Mouse (Mus musculus): ENCODE data around the gene Ndufb10. TPM values are rescaled to one million over a fixed set of nuclear protein-coding genes. Genes with fewer than 3 reads are reported as not detected.

Ndufb10 gene
- polyA plus RNA-seq, 1 experiment from 2014 or later: 281 TPM

GRCm38 (mm10) chr17:24672141-24672540 lies 52.1 kb downstream of the Ndufb10 start:
- Histone ChIP-seq H3K27me3 (replicated peaks) (no peaks in the 10 kb centered on the region), H3K36me3 (replicated peaks) (0 out of 2 replicates have a peak, but pooled peaks cover 3% of the 10 kb centered on the region), H3K9me3 (no peaks in the 10 kb centered on the region), H3K27ac (no peak overlapping the region), H3K4me2 (no peak overlapping the region; the same call in 1 of the 2 replicates), H3K4me3 (no peak overlapping the region), H3K9ac (no peak overlapping the region), H3K4me1 (peaks cover 33% of the 10 kb centered on the region)
- ATAC-seq (replicated peaks): no peak
- 44% methylated on average over 5 of the region's 5 CpGs for WGBS

Other genes starting within 250 kb of the Ndufb10 start
- 40.6 and 43.7 TPM in 2 replicates for gene Mlst8, start 245.4 kb downstream of the Ndufb10 start, polyA plus RNA-seq (2015; fragmentation: Nextera tagmentation; extraction: Ambion mirVana)
- 50.3 and 52.9 TPM in 2 replicates for gene Caskin1, start 235.9 kb downstream of the Ndufb10 start, polyA plus RNA-seq (2015; fragmentation: Nextera tagmentation; extraction: Ambion mirVana)
- 108 and 112 TPM in 2 replicates for gene Traf7, start 196.5 kb downstream of the Ndufb10 start, polyA plus RNA-seq (2015; fragmentation: Nextera tagmentation; extraction: Ambion mirVana)
- gene Rab26, start 190.3 kb downstream of the Ndufb10 start, polyA plus RNA-seq (2015; fragmentation: Nextera tagmentation; extraction: Ambion mirVana): 8.4 and 8.8 TPM in 2 replicates
- 29.0 and 29.8 TPM in 2 replicates for gene Pkd1, start 174.6 kb downstream of the Ndufb10 start, polyA plus RNA-seq (2015; fragmentation: Nextera tagmentation; extraction: Ambion mirVana)
- 83.8 and 89.6 TPM in 2 replicates for gene Tsc2, start 91.8 kb downstream of the Ndufb10 start, polyA plus RNA-seq (2015; fragmentation: Nextera tagmentation; extraction: Ambion mirVana)
- gene Nthl1, start 91.8 kb downstream of the Ndufb10 start, polyA plus RNA-seq (2015; fragmentation: Nextera tagmentation; extraction: Ambion mirVana): 10.0 and 11.0 TPM in 2 replicates
- gene Slc9a3r2, start 74.2 kb downstream of the Ndufb10 start, polyA plus RNA-seq (2015; fragmentation: Nextera tagmentation; extraction: Ambion mirVana): 45.3 and 52.6 TPM in 2 replicates
- 0.38 and 0.66 TPM in 2 replicates for gene Npw, start 66.0 kb downstream of the Ndufb10 start, polyA plus RNA-seq (2015; fragmentation: Nextera tagmentation; extraction: Ambion mirVana)
- gene Zfp598, start 54.8 kb downstream of the Ndufb10 start, polyA plus RNA-seq (2015; fragmentation: Nextera tagmentation; extraction: Ambion mirVana): 21.9 and 22.9 TPM in 2 replicates
- gene Syngr3, start 34.5 kb downstream of the Ndufb10 start, polyA plus RNA-seq (2015; fragmentation: Nextera tagmentation; extraction: Ambion mirVana): 240 and 255 TPM in 2 replicates
- gene Gfer, start 28.3 kb downstream of the Ndufb10 start, polyA plus RNA-seq (2015; fragmentation: Nextera tagmentation; extraction: Ambion mirVana): 36.2 and 39.2 TPM in 2 replicates
- gene Noxo1, start 28.2 kb downstream of the Ndufb10 start, polyA plus RNA-seq (2015; fragmentation: Nextera tagmentation; extraction: Ambion mirVana): 2.1 and 2.5 TPM in 2 replicates
- 71.4 and 72.1 TPM in 2 replicates for gene Tbl3, start 16.8 kb downstream of the Ndufb10 start, polyA plus RNA-seq (2015; fragmentation: Nextera tagmentation; extraction: Ambion mirVana)
- gene Rnf151, start 6.4 kb downstream of the Ndufb10 start, polyA plus RNA-seq (2015; fragmentation: Nextera tagmentation; extraction: Ambion mirVana): not detected in 2 replicates
- 706 and 744 TPM in 2 replicates for gene Rps2, start 6.4 kb downstream of the Ndufb10 start, polyA plus RNA-seq (2015; fragmentation: Nextera tagmentation; extraction: Ambion mirVana)
- gene Rpl3l, start 3.3 kb upstream of the Ndufb10 start, polyA plus RNA-seq (2015; fragmentation: Nextera tagmentation; extraction: Ambion mirVana): not detected in 2 replicates
- gene Msrb1, start 12.2 kb upstream of the Ndufb10 start, polyA plus RNA-seq (2015; fragmentation: Nextera tagmentation; extraction: Ambion mirVana): 16.5 and 19.8 TPM in 2 replicates
- 0.25 TPM in 1 of 2 replicates, not detected in the other for gene Hs3st6, start 28.5 kb upstream of the Ndufb10 start, polyA plus RNA-seq (2015; fragmentation: Nextera tagmentation; extraction: Ambion mirVana)
- gene Meiob, start 79.8 kb upstream of the Ndufb10 start, polyA plus RNA-seq (2015; fragmentation: Nextera tagmentation; extraction: Ambion mirVana): not detected in 2 replicates
- gene Hagh, start 115.7 kb upstream of the Ndufb10 start, polyA plus RNA-seq (2015; fragmentation: Nextera tagmentation; extraction: Ambion mirVana): 61.5 and 66.8 TPM in 2 replicates
- 19.1 TPM in 2 replicates for gene Fahd1, start 125.9 kb upstream of the Ndufb10 start, polyA plus RNA-seq (2015; fragmentation: Nextera tagmentation; extraction: Ambion mirVana)
- 0.10 TPM in 1 of 2 replicates, not detected in the other for gene Igfals, start 141.5 kb upstream of the Ndufb10 start, polyA plus RNA-seq (2015; fragmentation: Nextera tagmentation; extraction: Ambion mirVana)
- gene Nubp2, start 161.9 kb upstream of the Ndufb10 start, polyA plus RNA-seq (2015; fragmentation: Nextera tagmentation; extraction: Ambion mirVana): 61.2 and 65.7 TPM in 2 replicates
- gene Spsb3, start 162.2 kb upstream of the Ndufb10 start, polyA plus RNA-seq (2015; fragmentation: Nextera tagmentation; extraction: Ambion mirVana): 94.1 and 97.2 TPM in 2 replicates
- gene Eme2, start 170.6 kb upstream of the Ndufb10 start, polyA plus RNA-seq (2015; fragmentation: Nextera tagmentation; extraction: Ambion mirVana): 31.5 and 33.4 TPM in 2 replicates
- gene Mrps34, start 170.6 kb upstream of the Ndufb10 start, polyA plus RNA-seq (2015; fragmentation: Nextera tagmentation; extraction: Ambion mirVana): 73.1 and 78.9 TPM in 2 replicates
- 79.7 and 82.3 TPM in 2 replicates for gene Nme3, start 172.0 kb upstream of the Ndufb10 start, polyA plus RNA-seq (2015; fragmentation: Nextera tagmentation; extraction: Ambion mirVana)
- gene Mapk8ip3, start 212.5 kb upstream of the Ndufb10 start, polyA plus RNA-seq (2015; fragmentation: Nextera tagmentation; extraction: Ambion mirVana): 99.5 and 112 TPM in 2 replicates
- 102 and 103 TPM in 2 replicates for gene Jpt2, start 236.2 kb upstream of the Ndufb10 start, polyA plus RNA-seq (2015; fragmentation: Nextera tagmentation; extraction: Ambion mirVana)

All from midbrain, embryonic 15.5 days (tissue).